Mouse (Mus musculus): ENCODE results near the gene Lsamp.

DNA sequence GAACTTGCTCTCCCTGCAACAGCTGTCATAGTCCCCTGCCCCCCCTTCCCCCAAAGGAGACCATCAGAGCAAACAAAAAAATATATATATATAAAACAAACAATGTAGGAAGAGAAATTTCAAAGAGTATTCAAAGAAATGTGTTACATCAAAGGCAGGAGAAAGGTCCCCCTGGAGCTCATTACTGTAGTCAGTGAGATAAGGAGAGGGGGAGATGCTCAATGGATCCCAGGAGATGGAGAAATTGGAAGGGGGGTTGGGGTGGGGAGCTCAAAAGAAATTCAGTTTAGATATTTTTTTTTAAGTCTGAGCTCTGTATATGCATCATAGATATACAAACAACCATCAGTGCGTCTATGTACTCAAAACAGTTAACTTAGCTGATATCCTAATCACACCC is 976.4 kb downstream of the Lsamp start:
- TF ChIP-seq USF1 (IDR thresholded peaks at IDR 0.05; ENCODE audit: low read depth, low read length), result no peak
- TF ChIP-seq CTCF (conservative IDR thresholded peaks at IDR 0.05 in 1 of 2, IDR thresholded peaks at IDR 0.05 in 1 of 2; ENCODE audit: low read depth in 2 of 2, low read length in 2 of 2), result no peak
- TF ChIP-seq CHD2 (IDR thresholded peaks at IDR 0.05; ENCODE audit: low read length), result no peak
- TF ChIP-seq POLR2A (IDR thresholded peaks at IDR 0.05; ENCODE audit: low read depth, low read length), result no peak
- no peak for TF ChIP-seq EP300 (IDR thresholded peaks at IDR 0.05; ENCODE audit: low read length)
